Mouse (Mus musculus): ENCODE measurements around the gene Bcan.

Gene Bcan

GRCm38 (mm10) chr3:88000181-88000580 is at the start of gene Bcan:
Gene Bcan, minus strand, starts transcription at chr3:88000230.
- no peak for DNase-seq

- no peak for DNase-seq
Observed at GRCm38 (mm10) chr3:88049532-88049931, 49.5 kb upstream of the Bcan start.

- DNase-seq: peak; percentile 81
Observed at GRCm38 (mm10) chr3:88042661-88043421, 42.8 kb upstream of the Bcan start, which contains the start of gene Gpatch4. Gene Gpatch4, plus strand, starts transcription at chr3:88043108.

- DNase-seq: no peak
Observed at GRCm38 (mm10) chr3:88035561-88036293, 35.7 kb upstream of the Bcan start.

GRCm38 (mm10) chr3:88033506-88033905 is 33.5 kb upstream of the Bcan start:
- DNase-seq: no peak

- no peak for DNase-seq
Observed at GRCm38 (mm10) chr3:88030608-88031395, 30.8 kb upstream of the Bcan start.

GRCm38 (mm10) chr3:88027434-88028186 is 27.6 kb upstream of the Bcan start, which contains the start of gene Hapln2:
Gene Hapln2, minus strand, starts transcription at chr3:88027583.
- DNase-seq: peak; percentile 9

GRCm38 (mm10) chr3:88026823-88027222 is 26.8 kb upstream of the Bcan start:
- DNase-seq: no peak

GRCm38 (mm10) chr3:88023192-88024074 is 23.4 kb upstream of the Bcan start:
- DNase-seq: no peak

- peak; percentile 74 for DNase-seq
Observed at GRCm38 (mm10) chr3:88022322-88023191, 22.5 kb upstream of the Bcan start.

- DNase-seq: peak; percentile 34
Observed at GRCm38 (mm10) chr3:88010634-88011265, 10.7 kb upstream of the Bcan start.

- no peak for DNase-seq
Observed at GRCm38 (mm10) chr3:88005822-88006786, 6.1 kb upstream of the Bcan start.

- DNase-seq: peak; percentile 23
Observed at GRCm38 (mm10) chr3:88002291-88002976, 2.4 kb upstream of the Bcan start.

- DNase-seq: no peak
Observed at GRCm38 (mm10) chr3:88000816-88001595, 976 bp upstream of the Bcan start.

GRCm38 (mm10) chr3:87999243-87999895 is 661 bp downstream of the Bcan start:
- no peak for DNase-seq

- DNase-seq: no peak
Observed at GRCm38 (mm10) chr3:87998747-87999146, 1.3 kb downstream of the Bcan start.

Data from thymus, postnatal 25 days (tissue).